Mouse (Mus musculus) right cerebral cortex, postnatal 25 days (tissue): ENCODE measurements at regions not wholly inside any gene's neighbourhood (a gene's known extent, or its start where the extent isn't known, plus 50 kb on each side); places are given as distances from the start of the nearest gene placed in this dataset.

ENCODE experiments used
- DNase-seq: peaks from one replicate; pipeline ENCODE4 v3.0.0; 2022

- no peak for DNase-seq
Observed at GRCm38 (mm10) chr6:100973366-100974090, 140.1 kb downstream of the Ppp4r2 start.

GRCm38 (mm10) chr6:100974716-100975115 is 141.3 kb downstream of the Ppp4r2 start:
- no peak for DNase-seq

GRCm38 (mm10) chr6:100975835-100976234 is 142.4 kb downstream of the Ppp4r2 start:
- DNase-seq = no peak

- no peak for DNase-seq
Observed at GRCm38 (mm10) chr6:100977201-100977691, 143.8 kb downstream of the Ppp4r2 start.

DNA sequence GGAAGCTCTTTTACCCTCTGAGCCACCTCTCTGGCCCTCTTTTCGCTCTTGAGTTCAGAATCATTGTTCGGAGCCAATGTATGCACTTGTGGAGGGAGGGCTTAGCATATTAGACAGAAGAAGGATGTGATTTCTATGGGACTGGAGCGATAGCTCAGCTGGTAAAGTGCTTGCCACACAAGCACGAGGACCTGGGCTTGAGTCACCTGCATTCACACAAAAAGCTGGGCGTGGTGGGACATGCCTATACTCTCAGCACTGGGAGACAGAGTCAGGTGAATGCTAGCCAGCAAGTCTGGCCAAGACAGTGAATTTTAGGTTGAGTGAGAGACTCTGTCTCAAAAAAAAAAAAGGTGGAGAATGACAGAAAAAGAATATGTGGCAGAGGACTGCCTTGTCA is 144.7 kb downstream of the Ppp4r2 start:
- DNase-seq = no peak

GRCm38 (mm10) chr6:100978727-100979460 is 145.5 kb downstream of the Ppp4r2 start:
- DNase-seq = no peak

DNA sequence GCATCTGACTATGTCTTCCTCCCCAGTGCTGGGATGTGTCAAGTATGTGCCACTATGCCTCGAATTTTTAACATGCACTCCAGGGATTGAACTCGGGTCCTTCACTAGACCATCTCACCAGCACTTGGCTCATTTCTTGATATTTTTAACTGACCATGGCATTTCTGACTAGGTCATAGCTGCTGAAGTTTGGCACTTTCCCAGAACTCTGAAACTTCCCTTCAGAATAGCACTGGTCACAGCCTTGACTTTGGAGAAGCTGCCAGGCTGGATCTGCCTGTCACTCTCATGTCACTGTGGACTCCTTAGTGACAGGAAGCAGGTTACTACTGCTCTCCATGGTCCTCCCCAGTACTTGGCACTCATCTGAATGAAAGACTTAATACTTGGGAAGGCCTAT is 146.7 kb downstream of the Ppp4r2 start:
- DNase-seq = no peak

- no peak for DNase-seq
Observed at GRCm38 (mm10) chr6:100984861-100985260, 151.4 kb downstream of the Ppp4r2 start.

- DNase-seq = no peak
Observed at GRCm38 (mm10) chr6:100985334-100985937, 152.0 kb downstream of the Ppp4r2 start.

GRCm38 (mm10) chr6:100988521-100988920 is 155.1 kb downstream of the Ppp4r2 start:
- DNase-seq = no peak

DNA sequence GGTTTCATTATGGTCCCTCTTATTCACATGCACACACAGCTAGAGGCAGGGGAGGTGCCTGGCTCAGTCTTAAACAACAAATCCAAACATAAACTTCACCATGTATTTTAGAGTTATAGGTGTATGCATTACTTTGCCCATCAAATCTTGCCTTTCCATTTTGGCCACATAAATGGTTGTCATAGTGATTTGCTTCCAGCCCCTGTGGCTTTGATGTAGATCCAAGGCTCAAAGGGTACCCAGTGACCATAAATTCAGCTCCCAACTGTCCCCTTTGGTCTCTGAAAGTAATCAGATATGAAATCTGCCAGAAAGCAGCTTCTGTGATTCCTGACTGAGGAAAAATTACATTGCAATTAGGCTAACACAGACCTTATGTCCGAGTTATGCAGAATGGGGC is 160.0 kb downstream of the Ppp4r2 start:
- DNase-seq = no peak

GRCm38 (mm10) chr6:100995874-100996560 is 162.6 kb downstream of the Ppp4r2 start:
- DNase-seq = no peak

GRCm38 (mm10) chr6:100998285-100998684 is 164.9 kb downstream of the Ppp4r2 start:
- DNase-seq = no peak

- DNase-seq = no peak
Observed at GRCm38 (mm10) chr6:101003901-101004300, 170.5 kb downstream of the Ppp4r2 start.

DNA sequence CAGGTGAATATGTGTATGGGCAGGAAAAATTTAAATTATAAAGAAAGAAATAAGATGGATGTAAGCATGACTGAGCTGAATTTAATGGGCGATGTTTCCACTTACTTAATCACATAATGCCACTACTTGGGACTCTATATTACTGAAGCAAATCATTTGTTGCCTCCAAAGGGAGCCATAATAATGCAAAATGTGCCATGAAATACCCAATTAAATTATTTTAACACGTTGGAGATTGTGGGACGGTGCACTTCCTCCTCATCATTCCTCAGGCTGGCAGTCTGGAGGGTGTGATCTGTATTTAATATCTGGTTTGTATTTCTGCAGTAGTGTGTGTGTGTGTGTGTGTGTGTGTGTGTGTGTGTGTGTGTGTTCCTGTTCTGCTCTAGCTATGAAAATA is 188.2 kb downstream of the Ppp4r2 start:
- DNase-seq = no peak

- no peak for DNase-seq
Observed at GRCm38 (mm10) chr6:101025816-101026215, 192.4 kb downstream of the Ppp4r2 start.

GRCm38 (mm10) chr6:101027462-101027861 is 194.0 kb downstream of the Ppp4r2 start:
- DNase-seq = no peak

DNA sequence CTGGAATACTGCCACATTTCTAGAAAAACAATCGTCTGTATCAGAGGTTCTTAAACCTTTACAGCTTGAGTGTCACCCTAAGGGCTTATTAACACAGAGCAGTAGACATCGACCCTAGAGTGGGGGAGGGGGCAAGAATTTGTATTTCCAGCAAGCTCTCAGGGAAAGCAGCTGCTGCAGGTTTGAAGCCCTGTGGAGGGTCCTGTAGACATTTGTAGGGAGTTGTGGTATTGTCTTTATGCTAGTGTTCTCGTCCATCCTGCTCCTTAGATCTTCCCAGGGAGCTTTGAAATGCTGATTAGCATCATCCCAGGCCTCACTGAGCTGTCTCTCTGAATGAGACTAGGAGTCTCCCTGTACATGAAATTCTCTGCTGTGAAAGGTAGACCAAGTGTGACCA is 196.0 kb downstream of the Ppp4r2 start:
- DNase-seq = no peak

- no peak for DNase-seq
Observed at GRCm38 (mm10) chr6:101030451-101031125, 197.2 kb downstream of the Ppp4r2 start.

DNA sequence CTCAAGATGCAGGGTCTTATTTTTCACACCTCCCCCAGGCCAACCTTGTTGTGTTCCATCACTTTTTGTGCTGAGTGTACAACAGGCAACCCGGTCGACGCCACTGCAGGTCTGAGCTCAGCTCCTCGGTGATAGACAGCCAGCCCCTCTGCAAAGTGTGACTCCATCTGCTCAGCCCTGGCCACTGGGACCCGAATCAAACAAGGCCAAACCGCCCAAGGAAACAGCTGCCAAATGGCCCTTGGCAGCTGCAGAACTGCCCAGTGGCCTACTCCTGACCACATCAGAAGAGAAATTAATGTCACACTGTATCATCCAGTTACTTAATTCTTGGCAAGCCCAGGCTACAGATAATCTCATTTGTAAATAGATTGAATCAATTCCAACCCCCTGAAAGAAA is 213.3 kb downstream of the Ppp4r2 start:
- DNase-seq = no peak

- DNase-seq = no peak
Observed at GRCm38 (mm10) chr6:101047195-101047594, 213.8 kb downstream of the Ppp4r2 start.

- no peak for DNase-seq
Observed at GRCm38 (mm10) chr6:101048431-101048830, 215.0 kb downstream of the Ppp4r2 start.
